Mouse (Mus musculus) intestine, embryonic 15.5 days (tissue): ENCODE measurements at regions not wholly inside any gene's neighbourhood (a gene's known extent, or its start where the extent isn't known, plus 50 kb on each side); places are given as distances from the start of the nearest gene placed in this dataset.

ENCODE experiments used
- ATAC-seq: fragments of 200-750 bp; cut with Nextera tagmentation; 2 replicates; pipeline ENCODE4 v1.8.0; 2017; ENCODE audit warnings: moderate TSS enrichment, moderate library complexity
- H3K27ac ChIP-seq: fragments of 300-500 bp; sonication (generic); 2 replicates; pipeline ENCODE4 v1.5.1; 2015; ENCODE audit warnings: mild to moderate bottlenecking, inconsistent platforms
- H3K27me3 ChIP-seq: fragments of 300-500 bp; sonication (generic); replicated peaks from 2 replicates; pipeline ENCODE4 v1.6.1; 2015; ENCODE audit warnings: inconsistent platforms
- H3K36me3 ChIP-seq: fragments of 300-500 bp; sonication (generic); 2 replicates; pipeline ENCODE4 v1.6.1; 2015; ENCODE audit warnings: inconsistent platforms
- H3K4me1 ChIP-seq: fragments of 300-500 bp; sonication (generic); replicated peaks from 2 replicates; pipeline ENCODE4 v1.6.1; 2015; ENCODE audit warnings: inconsistent platforms
- H3K4me2 ChIP-seq: fragments of 300-500 bp; sonication (generic); replicated peaks from 2 replicates; pipeline ENCODE4 v1.6.1; 2015; ENCODE audit warnings: mild to moderate bottlenecking, inconsistent platforms
- H3K4me3 ChIP-seq: fragments of 300-500 bp; sonication (generic); replicated peaks from 2 replicates; pipeline ENCODE4 v1.5.1; 2015; ENCODE audit warnings: inconsistent platforms
- H3K9ac ChIP-seq: fragments of 300-500 bp; sonication (generic); 2 replicates; pipeline ENCODE4 v1.6.1; 2015; ENCODE audit warnings: inconsistent platforms
- H3K9me3 ChIP-seq: fragments of 300-500 bp; sonication (generic); 2 replicates; pipeline ENCODE4 v1.6.1; 2016; ENCODE audit warnings: inconsistent platforms
- WGBS: fragments of 180-500 bp; shearing (Covaris S2); methylation state at CpG from one replicate; pipeline ENCODE4 v1.1.7; 2015; 5-methylcytosine and 5-hydroxymethylcytosine counted together

GRCm38 (mm10) chr3:102619666-102620377 is 114.5 kb upstream of the Tspan2 start:
- Histone ChIP-seq H3K4me3 (no peak overlapping the region), H3K4me1 (no peaks in the 10 kb centered on the region), H3K27me3 (no peaks in the 10 kb centered on the region), H3K4me2 (no peak overlapping the region), H3K9me3 (no peaks in the 10 kb centered on the region), H3K36me3 (no peaks in the 10 kb centered on the region), H3K9ac (no peak overlapping the region), H3K27ac (no peak overlapping the region)
- ATAC-seq: no peak
- 73% methylated on average over 8 of the region's 8 CpGs for WGBS

- Histone ChIP-seq H3K36me3 (no peaks in the 10 kb centered on the region), H3K4me2 (no peak overlapping the region), H3K9ac (no peak overlapping the region), H3K4me1 (0 out of 2 replicates have a peak, but pooled peaks cover 3% of the 10 kb centered on the region), H3K27me3 (no peaks in the 10 kb centered on the region), H3K27ac (no peak overlapping the region), H3K9me3 (no peaks in the 10 kb centered on the region), H3K4me3 (no peak overlapping the region)
- WGBS: 38% methylated on average over 4 of the region's 4 CpGs
- peak; percentile 43; the same call in 1 of the 2 replicates for ATAC-seq
Measured at GRCm38 (mm10) chr3:102636076-102636475, 98.3 kb upstream of the Tspan2 start.

GRCm38 (mm10) chr3:102636674-102637073 is 97.7 kb upstream of the Tspan2 start:
- Histone ChIP-seq H3K4me2 (no peak overlapping the region), H3K9ac (no peak overlapping the region), H3K9me3 (no peaks in the 10 kb centered on the region), H3K27ac (no peak overlapping the region), H3K27me3 (no peaks in the 10 kb centered on the region), H3K4me3 (no peak overlapping the region), H3K36me3 (no peaks in the 10 kb centered on the region), H3K4me1 (0 out of 2 replicates have a peak, but pooled peaks cover 3% of the 10 kb centered on the region)
- peak; percentile 39; the same call in 1 of the 2 replicates for ATAC-seq
- 45% methylated on average over 4 of the region's 4 CpGs for WGBS

- no peaks in the 10 kb centered on the region for H3K27me3 ChIP-seq
- no peaks in the 10 kb centered on the region for H3K4me1 ChIP-seq
- H3K4me3 ChIP-seq: no peak overlapping the region
- WGBS: 82% methylated on average over 11 of the region's 11 CpGs
- no peak overlapping the region for H3K4me2 ChIP-seq
- H3K9me3 ChIP-seq: no peaks in the 10 kb centered on the region
- H3K36me3 ChIP-seq: no peaks in the 10 kb centered on the region
- no peak overlapping the region for H3K27ac ChIP-seq
- ATAC-seq: no peak
- H3K9ac ChIP-seq: no peak overlapping the region
Measured at GRCm38 (mm10) chr3:102644276-102644940, 89.9 kb upstream of the Tspan2 start.

GRCm38 (mm10) chr3:102648450-102648849 is 85.9 kb upstream of the Tspan2 start:
- Histone ChIP-seq H3K9me3 (no peaks in the 10 kb centered on the region), H3K27ac (no peak overlapping the region), H3K36me3 (no peaks in the 10 kb centered on the region), H3K4me3 (no peak overlapping the region), H3K4me2 (no peak overlapping the region), H3K9ac (no peak overlapping the region), H3K27me3 (no peaks in the 10 kb centered on the region), H3K4me1 (no peaks in the 10 kb centered on the region)
- no peak for ATAC-seq
- WGBS: 48% methylated on average over 4 of the region's 4 CpGs

GRCm38 (mm10) chr3:102654962-102655361 is 79.4 kb upstream of the Tspan2 start:
- no peak overlapping the region for H3K4me3 ChIP-seq
- no peaks in the 10 kb centered on the region for H3K36me3 ChIP-seq
- no peak overlapping the region for H3K9ac ChIP-seq
- no peak overlapping the region for H3K4me2 ChIP-seq
- H3K4me1 ChIP-seq: no peaks in the 10 kb centered on the region
- 87% methylated on average over 10 of the region's 10 CpGs for WGBS
- H3K27me3 ChIP-seq: no peaks in the 10 kb centered on the region
- H3K27ac ChIP-seq: no peak overlapping the region
- no peak for ATAC-seq
- H3K9me3 ChIP-seq: no peaks in the 10 kb centered on the region

- Histone ChIP-seq H3K9ac (no peak overlapping the region), H3K4me2 (no peak overlapping the region), H3K36me3 (no peaks in the 10 kb centered on the region), H3K27me3 (no peaks in the 10 kb centered on the region), H3K4me3 (no peak overlapping the region), H3K4me1 (no peaks in the 10 kb centered on the region), H3K27ac (no peak overlapping the region), H3K9me3 (no peaks in the 10 kb centered on the region)
- WGBS: 66% methylated on average over 7 of the region's 7 CpGs
- ATAC-seq: no peak
Measured at GRCm38 (mm10) chr3:102657116-102657515, 77.2 kb upstream of the Tspan2 start.

GRCm38 (mm10) chr3:102657531-102658060 is 76.7 kb upstream of the Tspan2 start:
- Histone ChIP-seq H3K27ac (no peak overlapping the region), H3K9ac (no peak overlapping the region), H3K9me3 (no peaks in the 10 kb centered on the region), H3K4me1 (no peaks in the 10 kb centered on the region), H3K36me3 (no peaks in the 10 kb centered on the region), H3K4me2 (no peak overlapping the region), H3K27me3 (no peaks in the 10 kb centered on the region), H3K4me3 (no peak overlapping the region)
- WGBS: 82% methylated on average over 7 of the region's 7 CpGs
- no peak for ATAC-seq

- no peaks in the 10 kb centered on the region for H3K27me3 ChIP-seq
Measured at GRCm38 (mm10) chr3:102659352-102659751, 75.0 kb upstream of the Tspan2 start.

GRCm38 (mm10) chr3:102661296-102661695 is 73.0 kb upstream of the Tspan2 start:
- Histone ChIP-seq H3K27me3 (no peaks in the 10 kb centered on the region), H3K27ac (no peak overlapping the region), H3K4me1 (no peaks in the 10 kb centered on the region), H3K4me3 (no peak overlapping the region), H3K36me3 (no peaks in the 10 kb centered on the region), H3K9me3 (no peaks in the 10 kb centered on the region), H3K9ac (no peak overlapping the region), H3K4me2 (no peak overlapping the region)
- 91% methylated on average over 7 of the region's 7 CpGs for WGBS
- ATAC-seq: no peak

More at GRCm38 (mm10) chr3:102659352-102659751, 75.0 kb upstream of the Tspan2 start:
- H3K4me2 ChIP-seq: no peak overlapping the region
- no peaks in the 10 kb centered on the region for H3K4me1 ChIP-seq
- H3K27ac ChIP-seq: no peak overlapping the region
- 78% methylated on average over 5 of the region's 5 CpGs for WGBS
- H3K4me3 ChIP-seq: no peak overlapping the region
- H3K9ac ChIP-seq: no peak overlapping the region
- no peaks in the 10 kb centered on the region for H3K9me3 ChIP-seq
- no peaks in the 10 kb centered on the region for H3K36me3 ChIP-seq
- no peak for ATAC-seq

- Histone ChIP-seq H3K4me3 (no peak overlapping the region), H3K9me3 (no peaks in the 10 kb centered on the region), H3K9ac (no peak overlapping the region), H3K27ac (no peak overlapping the region), H3K27me3 (no peaks in the 10 kb centered on the region), H3K36me3 (no peaks in the 10 kb centered on the region), H3K4me1 (no peaks in the 10 kb centered on the region), H3K4me2 (no peak overlapping the region)
- 64% methylated on average over 5 of the region's 5 CpGs for WGBS
- ATAC-seq: no peak
Measured at GRCm38 (mm10) chr3:102663711-102664110, 70.6 kb upstream of the Tspan2 start.

- Histone ChIP-seq H3K27ac (no peak overlapping the region), H3K9ac (no peak overlapping the region), H3K4me1 (no peaks in the 10 kb centered on the region), H3K9me3 (no peaks in the 10 kb centered on the region), H3K4me2 (no peak overlapping the region), H3K27me3 (no peaks in the 10 kb centered on the region), H3K4me3 (no peak overlapping the region), H3K36me3 (no peaks in the 10 kb centered on the region)
- 77% methylated on average over 6 of the region's 6 CpGs for WGBS
- no peak for ATAC-seq
Measured at GRCm38 (mm10) chr3:102664665-102665190, 69.6 kb upstream of the Tspan2 start.
